Mouse (Mus musculus) midbrain, embryonic 10.5 days (tissue): ENCODE measurements around the gene Cyb5d1. TPM values are rescaled to one million over a fixed set of nuclear protein-coding genes. Genes with fewer than 3 reads are reported as not detected.
"Not testable (repeated sequence)": the region's sequence is repeated elsewhere in the genome, so short reads cannot be mapped to it uniquely, and the experiment has no call there.

Experiments used
- DNase-seq: peaks from one replicate; pipeline ENCODE4 v3.0.0-alpha.2; 2017; ENCODE audit warnings: low spot score
- H3K27ac ChIP-seq: fragments of 300-500 bp; sonication (generic); replicated peaks from 2 replicates; pipeline ENCODE4 v1.5.1; 2016; ENCODE audit warnings: mild to moderate bottlenecking
- H3K27me3 ChIP-seq: fragments of 300-500 bp; sonication (generic); 2 replicates; pipeline ENCODE4 v1.6.1; 2016; ENCODE audit warnings: low read depth, mild to moderate bottlenecking; ENCODE audit not compliant: poor library complexity, severe bottlenecking
- H3K36me3 ChIP-seq: fragments of 300-500 bp; sonication (generic); 2 replicates; pipeline ENCODE4 v1.6.1; 2016; ENCODE audit warnings: mild to moderate bottlenecking, moderate library complexity
- H3K4me1 ChIP-seq: fragments of 300-500 bp; sonication (generic); 2 replicates; pipeline ENCODE4 v1.6.1; 2016
- H3K4me3 ChIP-seq: fragments of 300-500 bp; sonication (generic); 2 replicates; pipeline ENCODE4 v1.5.1; 2016; ENCODE audit warnings: mild to moderate bottlenecking, moderate library complexity
- H3K9me3 ChIP-seq: fragments of 300-500 bp; sonication (generic); replicated peaks from 2 replicates; pipeline ENCODE4 v1.6.1; 2016; ENCODE audit warnings: mild to moderate bottlenecking
- WGBS: fragments of 180-500 bp; shearing (Covaris S2); methylation state at CpG from one replicate; pipeline ENCODE4 v1.1.7; 2016; 5-methylcytosine and 5-hydroxymethylcytosine counted together
- polyA plus RNA-seq: library from polyadenylated mRNA; unstranded; fragments of >200 nt; fragmentation: Nextera tagmentation; extraction: Ambion mirVana; gene quantifications from 2 replicates; pipeline ENCODE4 v1.2.1, GENCODE M21; 2016

The Cyb5d1 gene
- 50.4 and 57.3 TPM in 2 replicates for polyA plus RNA-seq

DNA sequence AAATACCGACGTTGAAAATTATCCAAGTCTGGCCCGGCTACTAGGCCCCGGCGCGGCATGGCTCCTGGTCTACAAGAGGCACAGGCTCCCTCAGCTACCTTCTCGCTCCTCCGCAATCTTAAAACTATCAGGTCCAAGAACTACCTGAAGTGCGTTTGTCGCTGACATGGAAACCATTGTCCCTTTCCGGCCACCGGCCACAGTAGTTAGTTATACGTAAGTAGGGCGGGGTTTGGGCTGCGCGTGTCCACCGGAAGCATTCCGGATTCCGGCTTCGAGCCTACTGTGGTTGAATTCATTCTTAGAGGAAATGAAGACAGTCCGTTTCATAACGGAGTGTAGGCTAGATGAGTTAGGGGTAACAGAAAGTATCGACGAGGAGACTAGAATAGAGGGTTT lies at the start of gene Cyb5d1, which contains the start of gene Naa38:
Gene Cyb5d1 (minus strand): TSS at position 397 of the 399 bp plus-strand sequence.
Gene Naa38 (plus strand): TSS at position 253 of the 399 bp plus-strand sequence.
- Histone ChIP-seq H3K4me3 (peak within 1 kb of the TSS; percentile 63), H3K27ac (peak within 1 kb of the TSS; percentile 99), H3K4me1 (peaks cover 51% of the 10 kb centered on the region), H3K36me3 (peaks cover 21% of the 10 kb centered on the region), H3K27me3 (peaks cover 14% of the 10 kb centered on the region)
- DNase-seq = peak; percentile 88
- WGBS = 2% methylated on average over 24 of the region's 24 CpGs
- H3K9me3 ChIP-seq = not testable (repeated sequence)

DNA sequence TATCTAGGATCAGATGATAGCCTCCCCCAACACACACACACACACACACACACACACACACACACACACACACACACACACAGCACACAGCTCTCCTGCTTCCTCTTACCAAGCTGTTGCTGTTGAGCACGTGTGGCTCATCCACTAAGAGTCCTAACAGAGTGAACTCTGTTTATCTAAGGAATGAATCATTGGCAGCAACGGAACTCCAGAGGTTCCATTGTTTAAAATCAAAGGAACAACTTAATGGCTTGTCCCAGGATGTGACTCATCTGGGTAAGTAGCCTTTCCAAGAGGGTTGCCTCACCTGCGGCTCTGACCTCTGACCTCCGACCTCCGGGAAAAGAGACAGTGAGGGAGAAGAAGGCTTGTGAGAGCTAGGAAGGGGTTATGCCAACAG lies 47.9 kb upstream of the Cyb5d1 start:
- H3K9me3 ChIP-seq = no peaks in the 10 kb centered on the region

DNA sequence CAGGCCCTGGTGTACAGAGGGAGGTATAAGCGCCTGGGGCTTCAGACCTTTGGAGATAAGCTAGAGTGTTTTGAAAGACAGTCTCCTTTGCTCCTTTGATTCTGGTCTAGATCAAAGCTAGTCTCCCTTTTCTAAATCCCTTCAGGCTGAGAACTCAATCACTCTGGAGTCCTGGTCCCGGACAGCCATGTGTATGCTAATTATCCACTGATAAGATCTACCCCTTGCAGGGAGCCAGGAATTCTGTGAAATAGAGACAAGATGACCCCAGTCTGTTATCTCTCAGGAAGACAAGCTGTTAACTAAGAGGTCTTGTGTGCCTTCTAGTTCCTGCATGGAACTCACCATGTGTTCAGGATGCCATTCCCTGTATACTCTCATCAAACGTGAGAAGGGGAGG lies 41.9 kb upstream of the Cyb5d1 start:
- 44% methylated on average over 3 of the region's 3 CpGs for WGBS
- H3K27ac ChIP-seq = no peak overlapping the region
- H3K27me3 ChIP-seq = no peaks in the 10 kb centered on the region
- no peak overlapping the region for H3K4me3 ChIP-seq
- no peak for DNase-seq
- no peaks in the 10 kb centered on the region for H3K9me3 ChIP-seq
- H3K36me3 ChIP-seq = no peaks in the 10 kb centered on the region
- H3K4me1 ChIP-seq = 0 out of 2 replicates have a peak, but pooled peaks cover 7% of the 10 kb centered on the region

More for the DNA sequence above, 47.9 kb upstream of the Cyb5d1 start:
- Histone ChIP-seq H3K4me3 (no peak overlapping the region), H3K36me3 (no peaks in the 10 kb centered on the region), H3K4me1 (peaks cover 9% of the 10 kb centered on the region), H3K27ac (no peak overlapping the region), H3K27me3 (no peaks in the 10 kb centered on the region)
- DNase-seq = no peak
- WGBS = 64% methylated on average over 5 of the region's 5 CpGs

DNA sequence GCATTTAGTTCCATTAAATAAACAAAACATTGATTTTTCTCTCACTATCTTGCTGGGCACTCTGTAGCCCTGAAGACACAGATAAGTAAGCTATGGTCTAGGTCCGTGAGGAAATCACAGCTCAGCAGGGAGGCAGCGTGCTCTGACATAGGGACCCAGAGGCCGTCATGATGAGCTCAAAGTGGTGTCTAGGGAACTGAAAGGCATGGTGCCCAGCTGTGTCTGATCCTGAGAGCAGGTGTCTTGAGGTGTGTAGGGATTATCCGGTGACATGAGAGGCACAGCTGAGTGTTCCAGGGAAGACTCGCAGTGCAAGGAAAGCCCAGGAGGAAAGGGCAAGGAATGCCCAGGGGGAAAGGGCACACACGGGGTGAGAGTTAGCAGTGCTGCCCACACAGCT lies 37.8 kb upstream of the Cyb5d1 start:
- Histone ChIP-seq H3K4me1 (peaks cover 15% of the 10 kb centered on the region), H3K27me3 (no peaks in the 10 kb centered on the region), H3K4me3 (no peak overlapping the region), H3K36me3 (no peaks in the 10 kb centered on the region), H3K9me3 (no peaks in the 10 kb centered on the region), H3K27ac (peak overlapping the region; percentile 2; the same call in 1 of the 2 replicates)
- 73% methylated on average over 6 of the region's 6 CpGs for WGBS
- DNase-seq = no peak

DNA sequence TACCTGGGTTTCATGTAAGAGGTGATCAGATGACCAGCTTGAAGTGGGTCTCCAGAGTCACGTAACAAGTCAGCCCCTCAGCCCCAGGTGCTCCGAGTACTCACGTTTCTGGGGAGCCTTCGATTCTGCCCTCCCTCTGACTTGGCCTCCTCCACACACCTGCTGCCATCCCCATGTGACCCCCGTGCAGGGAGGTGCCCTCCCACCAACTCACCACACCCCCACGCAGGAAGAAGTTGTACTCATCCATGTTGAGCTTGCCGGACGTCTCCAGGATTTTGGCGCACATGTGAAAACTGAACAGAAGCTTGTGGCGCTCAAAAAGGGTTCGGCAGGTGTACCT lies 37.2 kb upstream of the Cyb5d1 start:
- Histone ChIP-seq H3K27me3 (no peaks in the 10 kb centered on the region), H3K27ac (no peak overlapping the region), H3K36me3 (no peaks in the 10 kb centered on the region), H3K4me1 (peaks cover 15% of the 10 kb centered on the region), H3K4me3 (no peak overlapping the region), H3K9me3 (no peaks in the 10 kb centered on the region)
- no peak for DNase-seq
- WGBS = 77% methylated on average over 11 of the region's 11 CpGs

DNA sequence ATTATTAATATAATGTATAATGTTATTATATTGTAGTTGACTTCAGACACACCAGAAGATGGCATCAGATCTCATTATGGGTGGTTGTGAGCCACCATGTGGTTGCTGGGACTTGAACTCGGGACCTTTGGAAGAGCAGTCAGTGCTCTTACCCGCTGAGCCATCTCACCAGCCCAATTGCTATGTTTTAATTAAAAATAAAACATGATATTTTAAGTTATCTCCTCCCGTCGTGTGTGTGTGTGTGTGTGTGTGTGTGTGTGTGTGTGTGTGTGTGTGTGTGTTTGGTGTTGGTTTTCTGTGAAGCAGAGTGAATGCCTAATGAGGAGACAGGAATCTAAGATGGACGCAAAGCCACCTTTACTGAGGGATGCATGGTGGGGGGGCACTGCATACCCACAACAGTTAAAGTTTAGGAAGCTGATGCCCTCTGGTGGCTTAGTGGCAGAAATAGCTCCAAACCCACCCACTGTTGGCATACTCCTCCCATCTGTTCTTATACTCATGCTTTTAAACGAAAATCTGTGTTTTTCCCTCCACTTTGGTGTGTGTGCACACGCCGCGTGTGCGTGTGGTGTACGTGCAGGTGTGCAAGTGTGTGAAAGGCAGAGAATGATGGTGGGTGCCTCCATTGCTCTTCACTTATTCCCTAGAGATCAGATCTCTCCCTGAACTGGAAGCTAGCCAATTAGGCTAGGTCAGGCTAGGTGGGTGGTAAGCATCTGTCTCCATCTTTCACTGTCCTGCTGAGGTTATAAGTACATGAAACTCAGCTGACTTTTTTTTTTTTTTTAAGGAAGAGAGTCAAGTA lies 36.6 kb upstream of the Cyb5d1 start:
- DNase-seq = peak; percentile 63
- 39% methylated on average over 11 of the region's 11 CpGs for WGBS
- Histone ChIP-seq H3K27me3 (no peaks in the 10 kb centered on the region), H3K4me3 (no peak overlapping the region), H3K9me3 (no peaks in the 10 kb centered on the region), H3K27ac (no peak overlapping the region), H3K36me3 (no peaks in the 10 kb centered on the region), H3K4me1 (peaks cover 9% of the 10 kb centered on the region)

DNA sequence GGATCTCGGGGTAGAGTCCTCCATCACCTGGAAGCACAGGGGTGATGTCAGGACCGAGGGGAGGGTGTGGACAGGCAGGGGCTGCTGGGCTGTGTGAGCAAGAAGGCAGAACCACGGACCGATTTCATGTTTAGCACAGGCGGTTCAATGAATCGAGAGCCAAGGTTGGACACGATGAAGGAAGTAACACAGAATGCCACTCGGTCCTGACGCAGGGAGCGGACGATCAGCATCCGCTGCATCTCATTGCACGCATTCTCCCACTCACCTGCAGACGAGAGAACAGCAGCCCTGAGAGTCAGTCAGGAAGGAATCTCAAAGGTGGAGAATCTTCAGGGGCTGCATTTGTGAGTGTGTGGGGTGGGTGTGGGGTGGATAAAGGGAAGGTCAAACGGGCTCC lies 35.2 kb upstream of the Cyb5d1 start:
- Histone ChIP-seq H3K27me3 (0 out of 2 replicates have a peak, but pooled peaks cover 3% of the 10 kb centered on the region), H3K4me3 (no peak overlapping the region), H3K27ac (no peak overlapping the region), H3K4me1 (peaks cover 9% of the 10 kb centered on the region), H3K36me3 (no peaks in the 10 kb centered on the region), H3K9me3 (no peaks in the 10 kb centered on the region)
- no peak for DNase-seq
- WGBS = 86% methylated on average over 15 of the region's 15 CpGs

DNA sequence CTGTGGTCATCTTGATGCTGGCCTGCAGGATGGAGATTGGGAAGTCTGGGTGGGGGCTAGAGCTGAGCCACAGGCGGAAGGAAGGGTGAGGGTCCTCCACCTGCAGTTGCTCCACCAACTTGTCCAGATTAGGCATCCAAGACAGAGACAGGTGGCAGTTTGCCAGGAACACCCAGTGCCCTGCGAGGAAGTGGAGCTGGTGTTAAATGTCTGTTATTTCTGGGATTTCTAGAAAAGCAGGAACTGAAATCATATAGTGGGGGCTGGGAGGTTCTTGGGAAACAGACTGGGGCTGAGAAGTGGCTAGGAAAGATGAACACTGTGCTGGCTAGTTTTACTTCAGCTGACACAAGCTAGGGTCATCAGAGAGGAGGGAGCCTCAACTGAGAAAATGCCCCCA lies 33.9 kb upstream of the Cyb5d1 start:
- WGBS = 78% methylated on average over 2 of the region's 2 CpGs
- no peaks in the 10 kb centered on the region for H3K36me3 ChIP-seq
- peaks cover 3% of the 10 kb centered on the region; the same call in 1 of the 2 replicates for H3K27me3 ChIP-seq
- no peaks in the 10 kb centered on the region for H3K9me3 ChIP-seq
- H3K27ac ChIP-seq = no peak overlapping the region
- no peak overlapping the region for H3K4me3 ChIP-seq
- peaks cover 9% of the 10 kb centered on the region for H3K4me1 ChIP-seq
- no peak for DNase-seq

DNA sequence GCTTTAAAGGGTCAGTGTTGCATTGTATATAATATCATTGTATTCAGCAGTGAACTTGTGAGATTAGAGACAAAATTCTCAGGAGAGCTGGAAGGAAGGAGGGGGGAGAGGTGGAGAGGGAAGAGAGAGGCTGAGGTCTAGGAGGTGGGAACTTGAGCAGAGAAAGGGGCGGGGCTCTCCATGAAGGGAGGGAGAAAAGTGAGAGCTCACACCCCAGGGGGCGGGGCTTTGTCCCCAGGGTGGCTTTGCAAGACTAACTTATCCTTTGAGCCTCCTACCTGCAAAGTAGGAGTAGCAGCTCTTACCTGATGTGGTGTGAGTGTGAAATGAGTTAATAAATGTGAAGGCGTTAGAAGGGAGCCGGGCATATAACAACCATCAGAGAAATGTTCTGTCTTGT lies 33.3 kb upstream of the Cyb5d1 start:
- peaks cover 9% of the 10 kb centered on the region; the same call in 1 of the 2 replicates for H3K27me3 ChIP-seq
- no peak for DNase-seq
- H3K27ac ChIP-seq = no peak overlapping the region
- H3K36me3 ChIP-seq = no peaks in the 10 kb centered on the region
- WGBS = 24% methylated on average over 4 of the region's 4 CpGs
- no peaks in the 10 kb centered on the region for H3K9me3 ChIP-seq
- no peak overlapping the region for H3K4me3 ChIP-seq
- H3K4me1 ChIP-seq = peaks cover 9% of the 10 kb centered on the region

DNA sequence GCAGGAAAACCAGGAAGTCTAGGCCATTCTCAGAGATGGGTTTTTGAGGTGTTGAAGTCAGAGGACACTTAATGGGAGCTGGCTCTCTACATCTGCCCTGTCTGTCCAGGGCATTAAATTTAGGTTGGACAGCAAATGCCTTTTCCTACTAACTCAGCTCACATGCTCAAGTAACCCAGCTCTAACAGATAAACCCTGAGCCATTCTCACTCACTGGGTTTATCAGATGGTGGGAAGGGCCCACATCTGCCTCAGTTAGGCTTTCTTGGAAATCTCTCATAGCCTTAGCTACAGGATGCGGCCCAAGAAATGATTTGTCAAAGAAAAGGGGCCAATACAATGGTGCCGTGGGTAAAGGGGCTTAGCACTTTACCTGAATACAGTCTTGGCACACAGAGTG lies 30.8 kb upstream of the Cyb5d1 start:
- DNase-seq = no peak
- Histone ChIP-seq H3K36me3 (no peaks in the 10 kb centered on the region), H3K9me3 (no peaks in the 10 kb centered on the region), H3K27ac (no peak overlapping the region), H3K27me3 (peaks cover 33% of the 10 kb centered on the region), H3K4me3 (no peak overlapping the region), H3K4me1 (peaks cover 12% of the 10 kb centered on the region)
- WGBS = 80% methylated on average over 2 of the region's 2 CpGs

DNA sequence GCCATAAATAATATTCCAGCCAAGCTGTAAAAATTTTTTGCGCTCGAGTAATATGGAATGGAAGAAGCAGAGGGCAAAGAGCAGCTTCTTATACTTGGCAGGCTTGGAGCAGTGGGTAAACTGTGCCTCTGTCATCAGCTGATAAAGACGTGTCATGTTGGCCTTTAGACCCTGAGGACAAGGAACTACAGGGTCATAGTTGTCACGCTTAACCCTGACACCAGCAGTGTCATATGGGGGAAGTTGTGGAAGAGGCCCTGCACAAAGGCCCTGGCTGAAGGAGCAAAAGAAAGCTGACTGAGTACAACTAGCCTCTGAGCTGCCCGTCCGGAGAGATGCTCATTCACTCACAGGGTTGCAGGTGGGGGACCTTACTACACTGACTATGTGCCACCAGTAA lies 28.5 kb upstream of the Cyb5d1 start:
- no peak overlapping the region for H3K4me3 ChIP-seq
- WGBS = 79% methylated on average over 6 of the region's 6 CpGs
- H3K27ac ChIP-seq = no peak overlapping the region
- H3K9me3 ChIP-seq = no peaks in the 10 kb centered on the region
- no peaks in the 10 kb centered on the region for H3K36me3 ChIP-seq
- H3K4me1 ChIP-seq = peaks cover 35% of the 10 kb centered on the region
- DNase-seq = no peak
- peaks cover 47% of the 10 kb centered on the region for H3K27me3 ChIP-seq

DNA sequence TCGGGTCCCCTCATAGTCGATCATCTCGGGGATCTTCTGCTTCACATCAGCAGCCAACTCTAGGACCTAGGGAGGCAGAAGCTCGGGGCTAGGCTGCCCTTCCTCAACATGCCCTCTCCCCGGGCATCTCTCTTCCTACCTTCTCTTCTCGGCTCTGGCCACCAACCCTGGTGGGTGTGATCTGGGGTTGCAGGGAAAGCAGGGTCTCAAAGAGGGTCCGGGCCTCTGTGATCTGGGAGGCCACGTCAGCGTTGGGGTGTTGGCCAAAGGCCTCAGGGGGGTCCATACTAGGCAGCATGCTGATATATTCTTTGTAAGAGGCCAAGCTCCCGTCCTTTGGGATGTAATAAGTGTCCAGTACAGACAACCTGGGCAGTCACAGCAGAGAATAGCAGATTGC lies 27.4 kb upstream of the Cyb5d1 start:
- 89% methylated on average over 10 of the region's 10 CpGs for WGBS

DNA sequence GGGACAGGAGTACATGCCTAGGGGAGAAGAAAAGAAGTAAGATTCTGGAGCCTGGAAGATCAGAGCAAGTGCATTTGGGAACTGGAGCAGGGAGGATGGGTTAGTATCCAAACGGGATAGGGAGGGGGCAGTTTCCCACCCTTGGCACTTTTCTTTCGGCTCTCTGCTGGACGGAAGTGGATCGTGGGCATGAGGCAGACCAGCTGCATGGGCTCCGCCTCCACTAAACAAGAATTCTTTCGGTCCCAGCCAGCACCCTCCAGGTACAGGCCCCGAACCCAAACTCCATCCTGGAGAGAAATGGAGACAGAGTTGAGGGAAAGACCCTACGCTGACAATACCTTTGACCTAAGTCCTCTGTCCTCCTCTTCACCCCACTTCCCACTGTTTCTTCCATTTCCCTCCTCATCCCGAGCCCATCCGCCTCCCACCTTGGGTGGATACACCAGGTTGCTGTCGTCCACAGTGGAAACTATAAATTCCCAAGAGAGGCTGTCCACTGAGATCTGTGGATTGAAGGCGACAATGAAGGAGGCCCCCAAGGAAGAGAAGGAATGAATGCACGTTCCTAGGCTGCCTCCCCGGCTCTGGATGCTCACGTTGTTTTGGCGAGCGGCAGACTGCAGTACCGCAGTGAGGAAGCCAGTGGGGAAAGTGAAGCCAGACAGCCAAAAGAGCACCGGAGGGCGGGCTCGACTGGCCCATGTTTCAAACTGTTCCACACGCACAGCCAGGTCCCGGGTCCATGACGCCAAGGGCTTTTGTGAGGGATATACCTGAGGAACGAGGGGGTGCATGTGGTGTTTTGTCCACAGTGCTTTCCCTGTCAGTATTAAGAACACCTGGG lies 25.9 kb upstream of the Cyb5d1 start:
- 11% methylated on average over 25 of the region's 25 CpGs for WGBS
- H3K27me3 ChIP-seq = peaks cover 47% of the 10 kb centered on the region
- peak overlapping the region; percentile 15; the same call in 1 of the 2 replicates for H3K27ac ChIP-seq
- DNase-seq = no peak
- no peaks in the 10 kb centered on the region for H3K36me3 ChIP-seq
- H3K4me1 ChIP-seq = peaks cover 56% of the 10 kb centered on the region
- H3K4me3 ChIP-seq = peak overlapping the region; percentile 93
- H3K9me3 ChIP-seq = no peaks in the 10 kb centered on the region

More for the DNA sequence above, 27.4 kb upstream of the Cyb5d1 start:
- Histone ChIP-seq H3K9me3 (no peaks in the 10 kb centered on the region), H3K4me1 (peaks cover 41% of the 10 kb centered on the region), H3K4me3 (no peak overlapping the region), H3K27ac (no peak overlapping the region), H3K36me3 (no peaks in the 10 kb centered on the region), H3K27me3 (peaks cover 47% of the 10 kb centered on the region)
- no peak for DNase-seq
